Mouse (Mus musculus) intestine, postnatal 0 days (tissue): ENCODE results near the gene Mest. TPM values are rescaled to one million over a fixed set of nuclear protein-coding genes. Genes with fewer than 3 reads are reported as not detected.

Experiments
- ATAC-seq: fragments of 200-750 bp; cut with Nextera tagmentation; 2 replicates; pipeline ENCODE4 v1.8.0; 2017; ENCODE audit warnings: mild to moderate bottlenecking, moderate TSS enrichment, moderate library complexity
- H3K27ac ChIP-seq: fragments of 300-500 bp; sonication (generic); 2 replicates; pipeline ENCODE4 v1.5.1; 2014; ENCODE audit warnings: mild to moderate bottlenecking, low read depth, low read length, moderate library complexity
- H3K27me3 ChIP-seq: fragments of 300-500 bp; sonication (generic); replicated peaks from 2 replicates; pipeline ENCODE4 v1.6.1; 2014; ENCODE audit warnings: low read length, mixed read lengths; ENCODE audit not compliant: control insufficient read depth, insufficient read depth
- H3K36me3 ChIP-seq: fragments of 300-500 bp; sonication (generic); 2 replicates; pipeline ENCODE4 v1.6.1; 2014; ENCODE audit warnings: mild to moderate bottlenecking, moderate library complexity; ENCODE audit not compliant: control insufficient read depth, insufficient read depth
- H3K4me1 ChIP-seq: fragments of 300-500 bp; sonication (generic); replicated peaks from 2 replicates; pipeline ENCODE4 v1.6.1; 2014; ENCODE audit warnings: antibody characterized with exemption, low read length, mixed read lengths; ENCODE audit not compliant: control insufficient read depth, insufficient read depth
- H3K4me2 ChIP-seq: fragments of 300-500 bp; sonication (generic); replicated peaks from 2 replicates; pipeline ENCODE4 v1.6.1; 2014; ENCODE audit warnings: low read depth, mild to moderate bottlenecking, moderate library complexity
- H3K4me3 ChIP-seq: fragments of 300-500 bp; sonication (generic); 2 replicates; pipeline ENCODE4 v1.5.1; 2014; ENCODE audit warnings: low read depth, low read length
- H3K9ac ChIP-seq: fragments of 300-500 bp; sonication (generic); 2 replicates; pipeline ENCODE4 v1.6.1; 2014; ENCODE audit warnings: mild to moderate bottlenecking, low read depth, low read length
- H3K9me3 ChIP-seq: fragments of 300-500 bp; sonication (generic); 2 replicates; pipeline ENCODE4 v1.6.1; 2016; ENCODE audit warnings: mixed run types; ENCODE audit not compliant: control insufficient read depth
- CTCF ChIP-seq: sonication (generic); IDR thresholded peaks from 2 replicates; pipeline ENCODE4 v1.5.1; 2016; ENCODE audit warnings: low read depth, mild to moderate bottlenecking, control low read depth, antibody characterized with exemption, moderate library complexity
- WGBS: fragments of 180-500 bp; shearing (Covaris S2); extraction: QIAGEN DNeasy Blood & Tissue Kit; methylation state at CpG from one replicate; pipeline ENCODE4 v1.1.7; 2014; 5-methylcytosine and 5-hydroxymethylcytosine counted together
- polyA plus RNA-seq: library from polyadenylated mRNA; unstranded; fragments of >200 nt; fragmentation: Nextera tagmentation; extraction: Ambion mirVana; gene quantifications from 2 replicates; pipeline ENCODE4 v1.2.1, GENCODE M21; 2015

The Mest gene
- polyA plus RNA-seq, 1 experiment from 2014 or later: 156 TPM

- TF ChIP-seq CTCF: no peak
- no peak for ATAC-seq
- H3K9ac ChIP-seq: no peak overlapping the region
- H3K9me3 ChIP-seq: peaks cover 14% of the 10 kb centered on the region
- H3K27me3 ChIP-seq: no peaks in the 10 kb centered on the region; the same call in 1 of the 2 replicates
- peak overlapping the region; percentile 32; the same call in 1 of the 2 replicates for H3K4me2 ChIP-seq
- H3K36me3 ChIP-seq: no peaks in the 10 kb centered on the region
- 52% methylated on average over 15 of the region's 15 CpGs for WGBS
- no peaks in the 10 kb centered on the region for H3K4me1 ChIP-seq
- 0 out of 2 replicates have a peak overlapping the region, but pooled peaks have one; percentile 11 for H3K4me3 ChIP-seq
- peak overlapping the region; percentile 46; the same call in 1 of the 2 replicates for H3K27ac ChIP-seq
Observed at GRCm38 (mm10) chr6:30735728-30736371, 12.5 kb downstream of the Mest start.

- 48% methylated on average over 13 of the region's 13 CpGs for WGBS
- TF ChIP-seq CTCF: no peak
- Histone ChIP-seq H3K27ac (no peak overlapping the region), H3K36me3 (no peaks in the 10 kb centered on the region), H3K9me3 (peaks cover 14% of the 10 kb centered on the region), H3K9ac (no peak overlapping the region), H3K27me3 (no peaks in the 10 kb centered on the region; the same call in 1 of the 2 replicates), H3K4me1 (no peaks in the 10 kb centered on the region), H3K4me3 (0 out of 2 replicates have a peak overlapping the region, but pooled peaks have one; percentile 11), H3K4me2 (peak overlapping the region; percentile 32)
- ATAC-seq: no peak
Observed at GRCm38 (mm10) chr6:30736372-30736762, 13.0 kb downstream of the Mest start.

GRCm38 (mm10) chr6:30736864-30737547 is 13.7 kb downstream of the Mest start:
- Histone ChIP-seq H3K4me2 (peak overlapping the region; percentile 61), H3K36me3 (no peaks in the 10 kb centered on the region), H3K27ac (no peak overlapping the region), H3K4me1 (no peaks in the 10 kb centered on the region), H3K4me3 (peak overlapping the region; percentile 43), H3K9me3 (peaks cover 14% of the 10 kb centered on the region), H3K9ac (no peak overlapping the region), H3K27me3 (no peaks in the 10 kb centered on the region; the same call in 1 of the 2 replicates)
- TF ChIP-seq CTCF: peak; percentile 79
- ATAC-seq: 0 out of 2 replicates have a peak, but pooled peaks have one; percentile 20
- WGBS: 47% methylated on average over 29 of the region's 29 CpGs

GRCm38 (mm10) chr6:30737548-30738463 is 14.5 kb downstream of the Mest start:
- Histone ChIP-seq H3K4me2 (peak overlapping the region; percentile 61), H3K36me3 (peaks cover 5% of the 10 kb centered on the region; the same call in 1 of the 2 replicates), H3K27me3 (no peaks in the 10 kb centered on the region; the same call in 1 of the 2 replicates), H3K27ac (no peak overlapping the region; the same call in 1 of the 2 replicates), H3K9ac (no peak overlapping the region), H3K9me3 (peaks cover 14% of the 10 kb centered on the region), H3K4me3 (peak overlapping the region; percentile 43), H3K4me1 (no peaks in the 10 kb centered on the region)
- WGBS: 42% methylated on average over 57 of the region's 66 CpGs
- peak; percentile 29; the same call in 1 of the 2 replicates for ATAC-seq
- TF ChIP-seq CTCF: no peak; the same call in 1 of the 2 replicates

- Histone ChIP-seq H3K27me3 (no peaks in the 10 kb centered on the region; the same call in 1 of the 2 replicates), H3K4me3 (peak overlapping the region; percentile 43), H3K9me3 (peaks cover 14% of the 10 kb centered on the region), H3K9ac (no peak overlapping the region), H3K27ac (no peak overlapping the region), H3K36me3 (peaks cover 6% of the 10 kb centered on the region; the same call in 1 of the 2 replicates), H3K4me2 (peak overlapping the region; percentile 61), H3K4me1 (no peaks in the 10 kb centered on the region)
- WGBS: 51% methylated on average over 20 of the region's 20 CpGs
- ATAC-seq: no peak
- no peak for TF ChIP-seq CTCF
Observed at GRCm38 (mm10) chr6:30738464-30739006, 15.2 kb downstream of the Mest start.
